Comparison of ENCODE assay signal across 15 mouse cellular contexts in the genomic region with DNA sequence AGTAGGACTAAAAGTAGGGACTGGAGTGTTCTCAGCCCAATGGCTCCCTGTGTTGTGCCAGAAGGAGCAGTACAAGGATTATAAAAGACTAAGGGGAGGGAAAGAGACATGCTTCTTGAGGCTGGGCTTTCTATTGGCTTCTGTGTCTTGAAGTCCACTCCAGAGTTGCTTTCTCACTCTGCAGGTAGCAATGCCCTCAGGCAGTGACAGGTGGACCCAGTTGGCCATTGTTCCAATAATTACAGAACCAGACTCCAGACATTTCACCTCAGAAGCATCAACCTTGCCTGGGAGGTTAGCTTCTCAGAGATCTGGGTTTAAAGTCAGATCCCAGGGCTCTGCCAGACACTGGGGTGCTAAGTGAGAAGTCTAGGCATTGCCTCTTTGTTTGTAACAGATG.
"Had no signal": no experiment of that assay in that cellular context is flagged by ENCODE, and none has a peak within 500 bp of the region (broad histone marks: within the 10 kb centered on the region; RNA-seq: fewer than 3 reads in every experiment).

No protein-coding gene starts in this region.

- H3K4me2 ChIP-seq: limb, embryonic 15.5 days; liver, embryonic 12.5 days; lung, embryonic 14.5 days; neural tube, embryonic 15.5 days had no signal

- H3K36me3 ChIP-seq: limb, embryonic 15.5 days; liver, embryonic 12.5 days; midbrain, embryonic 10.5 days; neural tube, embryonic 15.5 days had no signal

- H3K27ac ChIP-seq: limb, embryonic 15.5 days; liver, embryonic 12.5 days; midbrain, embryonic 10.5 days; neural tube, embryonic 15.5 days had no signal

- H3K9me3 ChIP-seq: limb, embryonic 15.5 days; liver, embryonic 12.5 days; midbrain, embryonic 10.5 days; neural tube, embryonic 15.5 days had no signal

- H3K27me3 ChIP-seq: limb, embryonic 15.5 days; liver, embryonic 12.5 days; neural tube, embryonic 15.5 days had no signal

- ATAC-seq: liver, embryonic 12.5 days had no signal

- H3K9ac ChIP-seq: limb, embryonic 15.5 days; liver, embryonic 12.5 days; lung, embryonic 14.5 days; neural tube, embryonic 15.5 days had no signal

- H3K4me1 ChIP-seq: limb, embryonic 15.5 days; liver, embryonic 12.5 days; midbrain, embryonic 10.5 days; neural tube, embryonic 15.5 days had no signal

- DNase-seq: kidney, postnatal 14 days; layer of hippocampus, adult 9-11 months; layer of hippocampus, postnatal 36 days; lung, embryonic 14.5 days; lung, postnatal 10 days; lung, postnatal 4 days; midbrain, embryonic 14.5 days; right cerebral cortex, adult 18-20 months; right cerebral cortex, postnatal 25 days; thymus, postnatal 4 days had no signal

- H3K4me3 ChIP-seq: limb, embryonic 15.5 days; liver, embryonic 12.5 days; midbrain, embryonic 10.5 days; myocyte; neural tube, embryonic 15.5 days had no signal
